Mouse (Mus musculus): ENCODE data around the gene Krtap6-2. TPM values are rescaled to one million over a fixed set of nuclear protein-coding genes. Genes with fewer than 3 reads are reported as not detected.

The Krtap6-2 gene
- polyA plus RNA-seq, 1 experiment from 2014 or later = not detected

- Histone ChIP-seq H3K9ac (ENCODE audit: low read length) (no peak within 1 kb of the TSS), H3K27ac (replicated peaks) (no peak within 1 kb of the TSS), H3K4me3 (ENCODE audit: low read depth, low read length) (no peak within 1 kb of the TSS), H3K27me3 (ENCODE audit: control insufficient read depth, insufficient read depth, low read length) (no peaks in the 10 kb centered on the region), H3K4me1 (replicated peaks; ENCODE audit: control insufficient read depth, insufficient read depth) (no peaks in the 10 kb centered on the region), H3K4me2 (replicated peaks; ENCODE audit: low read depth) (no peak within 1 kb of the TSS), H3K36me3 (ENCODE audit: control insufficient read depth, insufficient read depth, low read length) (no peaks in the 10 kb centered on the region), H3K9me3 (ENCODE audit: control insufficient read depth, low read length) (no peaks in the 10 kb centered on the region)
- 76% methylated on average over 2 of the region's 2 CpGs for WGBS
- DNase-seq (ENCODE audit: low spot score) (no peak), ATAC-seq (ENCODE audit: low FRiP score, low TSS enrichment) (no peak)
- TF ChIP-seq EP300 (optimal IDR thresholded peaks at IDR 0.05) = no peak
- TF ChIP-seq CTCF (IDR thresholded peaks at IDR 0.05; ENCODE audit: low read depth) = no peak
These were observed 16.1 kb downstream of the Krtap6-2 start, which contains the start of gene Krtap21-1 for GRCm38 (mm10) chr16:89403768-89404167. Gene Krtap21-1, minus strand, starts transcription at chr16:89403868.

DNA sequence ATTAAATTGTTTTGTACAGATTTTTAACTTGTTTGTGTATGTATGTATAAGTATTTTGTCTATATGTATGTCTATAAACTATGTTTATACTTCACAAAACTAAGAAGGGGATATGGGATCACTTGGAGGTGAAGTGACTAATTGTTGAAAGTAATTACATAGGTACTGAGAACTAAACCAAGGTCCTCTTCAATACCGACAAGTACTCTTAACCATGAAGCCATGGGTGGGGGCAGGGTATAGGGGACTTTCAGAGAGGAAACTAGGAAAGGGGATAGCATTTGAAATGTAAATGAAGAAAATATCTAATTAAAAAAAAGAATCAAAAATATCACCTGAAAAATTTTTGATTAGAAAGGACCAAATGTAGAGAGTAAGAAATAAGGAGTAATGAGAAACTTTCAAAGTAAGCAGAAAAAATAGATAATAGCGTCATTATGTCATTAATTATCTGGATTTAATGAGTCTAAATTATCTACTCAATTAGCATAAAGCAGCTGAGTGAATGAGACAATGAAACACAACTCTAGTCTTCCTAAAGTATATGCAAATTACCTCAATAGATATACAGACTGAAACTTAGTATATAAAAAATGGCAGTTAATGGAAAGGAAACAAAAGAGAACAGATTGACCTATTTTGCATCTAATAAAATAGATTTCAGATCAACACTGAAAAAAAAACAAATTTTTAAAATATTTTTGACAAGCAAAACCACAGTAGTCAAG, 47.0 kb downstream of the Krtap6-2 start:
- Histone ChIP-seq H3K27ac (replicated peaks) (no peak overlapping the region), H3K9me3 (ENCODE audit: control insufficient read depth, low read length) (no peaks in the 10 kb centered on the region), H3K4me2 (replicated peaks; ENCODE audit: low read depth) (no peak overlapping the region), H3K4me1 (replicated peaks; ENCODE audit: control insufficient read depth, insufficient read depth) (no peaks in the 10 kb centered on the region), H3K27me3 (ENCODE audit: control insufficient read depth, insufficient read depth, low read length) (no peaks in the 10 kb centered on the region), H3K36me3 (ENCODE audit: control insufficient read depth, insufficient read depth, low read length) (no peaks in the 10 kb centered on the region), H3K9ac (ENCODE audit: low read length) (no peak overlapping the region), H3K4me3 (ENCODE audit: low read depth, low read length) (no peak overlapping the region)
- WGBS = 70% methylated on average over 2 of the region's 2 CpGs
- no peak for DNase-seq (ENCODE audit: low spot score)
- TF ChIP-seq CTCF (IDR thresholded peaks at IDR 0.05; ENCODE audit: low read depth) (no peak), EP300 (optimal IDR thresholded peaks at IDR 0.05) (no peak)
- no peak for ATAC-seq (ENCODE audit: low FRiP score, low TSS enrichment)

Other genes with a start within 250 kb of the Krtap6-2 start
- gene 1110057P08Rik, start 245.4 kb downstream of the Krtap6-2 start, polyA plus RNA-seq (2015; fragmentation: Nextera tagmentation; extraction: Ambion mirVana) = not detected in 2 replicates
- gene Krtap20-2, start 214.2 kb downstream of the Krtap6-2 start, polyA plus RNA-seq (2015; fragmentation: Nextera tagmentation; extraction: Ambion mirVana) = not detected in 2 replicates
- not detected in 2 replicates for gene Krtap21-1, start 16.2 kb downstream of the Krtap6-2 start, polyA plus RNA-seq (2015; fragmentation: Nextera tagmentation; extraction: Ambion mirVana)
- gene Krtap8-1, start 67.8 kb upstream of the Krtap6-2 start, polyA plus RNA-seq (2015; fragmentation: Nextera tagmentation; extraction: Ambion mirVana) = not detected in 2 replicates
- gene Krtap7-1, start 88.2 kb upstream of the Krtap6-2 start, polyA plus RNA-seq (2015; fragmentation: Nextera tagmentation; extraction: Ambion mirVana) = not detected in 2 replicates
- not detected in 2 replicates for gene Krtap11-1, start 151.1 kb upstream of the Krtap6-2 start, polyA plus RNA-seq (2015; fragmentation: Nextera tagmentation; extraction: Ambion mirVana)